Mouse (Mus musculus): ENCODE results near the gene Rfc1.

GRCm38 (mm10) chr5:65224056-65224455 is 111.4 kb downstream of the Rfc1 start:
- no peak for TF ChIP-seq CTCF (IDR thresholded peaks at IDR 0.05; ENCODE audit: extremely low read depth, insufficient read depth, low read length)
- TF ChIP-seq POLR2A (IDR thresholded peaks at IDR 0.05; ENCODE audit: extremely low read depth, insufficient read depth, low read length), result no peak
